Mouse (Mus musculus): ENCODE results near the gene Vmn1r143. TPM values are rescaled to one million over a fixed set of nuclear protein-coding genes. Genes with fewer than 3 reads are reported as not detected.
"Not testable (repeated sequence)": the region's sequence is repeated elsewhere in the genome, so short reads cannot be mapped to it uniquely, and the experiment has no call there.

Gene Vmn1r143
- total RNA-seq (2021) = not detected
- long read RNA-seq, experiment 1 = 0 reads
- long read RNA-seq, experiment 2 = 0 reads

- not testable (repeated sequence) for DNase-seq (ENCODE audit: low spot score in 2 of 2)
Measured at GRCm38 (mm10) chr7:22189077-22189476, at the start of gene Vmn1r143. Gene Vmn1r143, plus strand, starts transcription at chr7:22189377.

GRCm38 (mm10) chr7:22163935-22164334 is 25.2 kb upstream of the Vmn1r143 start, which contains the start of gene Vmn1r142:
Gene Vmn1r142, minus strand, starts transcription at chr7:22164035.
- not testable (repeated sequence) for DNase-seq (ENCODE audit: low spot score in 2 of 2)

GRCm38 (mm10) chr7:22201164-22201563 is 12.0 kb downstream of the Vmn1r143 start, which contains the start of gene Gm8653:
Gene Gm8653, minus strand, starts transcription at chr7:22201264.
- not testable (repeated sequence) for DNase-seq (ENCODE audit: low spot score in 2 of 2)

- not testable (repeated sequence) for DNase-seq (ENCODE audit: low spot score in 2 of 2)
Measured at GRCm38 (mm10) chr7:22229384-22229783, 40.2 kb downstream of the Vmn1r143 start, which contains the start of gene Gm8453. Gene Gm8453, minus strand, starts transcription at chr7:22229484.

Other genes with a start within 250 kb of the Vmn1r143 start
- not detected for gene Vmn1r137, start 194.8 kb upstream of the Vmn1r143 start, total RNA-seq (2021)
- not detected for gene Vmn1r138, start 160.5 kb upstream of the Vmn1r143 start, total RNA-seq (2021)
- not detected for gene Gm6176, start 133.1 kb upstream of the Vmn1r143 start, total RNA-seq (2021)
- gene Vmn1r139, start 120.3 kb upstream of the Vmn1r143 start, total RNA-seq (2021) = not detected
- not detected for gene Gm16451, start 71.1 kb upstream of the Vmn1r143 start, total RNA-seq (2021)
- not detected for gene Gm10666, start 54.6 kb upstream of the Vmn1r143 start, total RNA-seq (2021)
- not detected for gene Vmn1r142, start 25.3 kb upstream of the Vmn1r143 start, total RNA-seq (2021)
- not detected for gene Gm8653, start 11.9 kb downstream of the Vmn1r143 start, total RNA-seq (2021)
- gene Gm8453, start 40.1 kb downstream of the Vmn1r143 start, total RNA-seq (2021) = not detected
- gene Gm4187, start 140.3 kb downstream of the Vmn1r143 start, total RNA-seq (2021) = not detected
- not detected for gene Gm8660, start 181.7 kb downstream of the Vmn1r143 start, total RNA-seq (2021)
- gene Vmn1r148, start 224.2 kb downstream of the Vmn1r143 start, total RNA-seq (2021) = not detected
- not detected for gene Vmn1r149, start 248.9 kb downstream of the Vmn1r143 start, total RNA-seq (2021)